Mouse (Mus musculus): ENCODE results near the gene Tas2r135.

Gene Tas2r135

GRCm38 (mm10) chr6:42405134-42405533 lies at the start of gene Tas2r135:
Gene Tas2r135, plus strand, starts transcription at chr6:42405434.
- in situ Hi-C loops (cut with MboI, MseI): no loop called here

GRCm38 (mm10) chr6:42355794-42356600 lies 49.2 kb upstream of the Tas2r135 start:
- in situ Hi-C loops (cut with MboI, MseI): no loop called here

GRCm38 (mm10) chr6:42356913-42357312 lies 48.3 kb upstream of the Tas2r135 start:
- in situ Hi-C loops (cut with MboI, MseI): no loop called here

- in situ Hi-C loops (cut with MboI, MseI): no loop called here
Observed at GRCm38 (mm10) chr6:42357901-42358300, 47.3 kb upstream of the Tas2r135 start.

- in situ Hi-C loops (cut with MboI, MseI): no loop called here
Observed at GRCm38 (mm10) chr6:42358901-42359300, 46.3 kb upstream of the Tas2r135 start.

- in situ Hi-C loops (cut with MboI, MseI): no loop called here
Observed at GRCm38 (mm10) chr6:42359364-42360147, 45.7 kb upstream of the Tas2r135 start.

- in situ Hi-C loops (cut with MboI, MseI): no loop called here
Observed at GRCm38 (mm10) chr6:42360231-42360840, 44.9 kb upstream of the Tas2r135 start.

GRCm38 (mm10) chr6:42361041-42361895 lies 44.0 kb upstream of the Tas2r135 start:
- in situ Hi-C loops (cut with MboI, MseI): no loop called here

GRCm38 (mm10) chr6:42362074-42362473 lies 43.2 kb upstream of the Tas2r135 start:
- in situ Hi-C loops (cut with MboI, MseI): no loop called here

- in situ Hi-C loops (cut with MboI, MseI): no loop called here
Observed at GRCm38 (mm10) chr6:42362497-42362896, 42.7 kb upstream of the Tas2r135 start.

GRCm38 (mm10) chr6:42362974-42363373 lies 42.3 kb upstream of the Tas2r135 start:
- in situ Hi-C loops (cut with MboI, MseI): no loop called here

GRCm38 (mm10) chr6:42364066-42364465 lies 41.2 kb upstream of the Tas2r135 start:
- in situ Hi-C loops (cut with MboI, MseI): no loop called here

- in situ Hi-C loops (cut with MboI, MseI): no loop called here
Observed at GRCm38 (mm10) chr6:42364607-42365006, 40.6 kb upstream of the Tas2r135 start.

GRCm38 (mm10) chr6:42365215-42365614 lies 40.0 kb upstream of the Tas2r135 start:
- in situ Hi-C loops (cut with MboI, MseI): no loop called here

GRCm38 (mm10) chr6:42369870-42370269 lies 35.4 kb upstream of the Tas2r135 start:
- in situ Hi-C loops (cut with MboI, MseI): loop anchor here (10.0 kb wide), 1 partner anchor 815 kb away; no protein-coding TSS in a partner anchor

GRCm38 (mm10) chr6:42370630-42371363 lies 34.4 kb upstream of the Tas2r135 start:
- in situ Hi-C loops (cut with MboI, MseI): loop anchor here (10.0 kb wide), 1 partner anchor 816 kb away; no protein-coding TSS in a partner anchor

GRCm38 (mm10) chr6:42372001-42372400 lies 33.2 kb upstream of the Tas2r135 start:
- in situ Hi-C loops (cut with MboI, MseI): loop anchor here (10.0 kb wide), 1 partner anchor 817 kb away; no protein-coding TSS in a partner anchor

GRCm38 (mm10) chr6:42372421-42372815 lies 32.8 kb upstream of the Tas2r135 start:
- in situ Hi-C loops (cut with MboI, MseI): loop anchor here (10.0 kb wide), 1 partner anchor 818 kb away; no protein-coding TSS in a partner anchor

- in situ Hi-C loops (cut with MboI, MseI): loop anchor here (10.0 kb wide), 1 partner anchor 818 kb away; no protein-coding TSS in a partner anchor
Observed at GRCm38 (mm10) chr6:42372816-42373547, 32.3 kb upstream of the Tas2r135 start, which contains the start of gene Epha1. Gene Epha1, minus strand, starts transcription at chr6:42373268.

Data from T-helper 1 cell (primary cell).